Mouse (Mus musculus) layer of hippocampus, postnatal 10 days (tissue): Measurements from ENCODE around the gene Tepp. TPM values are rescaled to one million over a fixed set of nuclear protein-coding genes. Genes with fewer than 3 reads are reported as not detected.

ENCODE experiments used
- DNase-seq, 2 experiments: peaks; one replicate each; pipeline ENCODE4 v3.0.0; 2021; ENCODE audit warnings: low spot score in 2 of 2
- total RNA-seq, 2 experiments: library from RNA; stranded (reverse); gene quantifications; 2 replicates each; pipeline ENCODE4 v1.2.3; 2021

The Tepp gene
- total RNA-seq, 2 experiments from 2014 or later: 1.4 to 1.7 TPM

DNA sequence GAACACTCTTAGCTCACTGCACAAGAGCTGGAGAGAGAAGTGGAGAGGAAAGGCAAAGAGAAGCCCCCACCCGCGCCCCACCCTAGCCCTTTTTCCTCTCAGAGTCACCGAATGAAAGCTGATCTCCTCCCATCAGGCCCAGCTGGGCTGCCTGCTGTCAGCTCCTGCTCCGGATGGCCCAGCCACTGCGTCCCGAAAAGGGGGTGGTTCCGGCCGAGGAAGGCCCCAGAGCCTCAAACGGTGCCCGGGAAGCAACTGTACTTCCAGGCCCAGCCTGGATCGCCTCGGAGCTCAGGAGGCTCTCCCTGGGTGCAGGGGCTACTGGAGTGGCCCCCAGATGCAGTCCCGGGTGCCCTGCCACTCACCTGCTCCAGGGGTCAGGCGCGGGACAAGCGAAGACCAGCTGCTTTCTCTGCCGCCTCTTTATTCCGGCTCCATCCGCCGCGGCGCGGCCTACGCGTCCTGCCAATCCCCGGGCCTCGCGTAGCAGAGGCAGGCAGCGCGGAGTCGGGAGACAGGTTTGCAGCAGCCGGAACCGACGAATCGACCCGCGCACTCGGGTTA is 20.9 kb downstream of the Tepp start:
- no peak for DNase-seq

DNA sequence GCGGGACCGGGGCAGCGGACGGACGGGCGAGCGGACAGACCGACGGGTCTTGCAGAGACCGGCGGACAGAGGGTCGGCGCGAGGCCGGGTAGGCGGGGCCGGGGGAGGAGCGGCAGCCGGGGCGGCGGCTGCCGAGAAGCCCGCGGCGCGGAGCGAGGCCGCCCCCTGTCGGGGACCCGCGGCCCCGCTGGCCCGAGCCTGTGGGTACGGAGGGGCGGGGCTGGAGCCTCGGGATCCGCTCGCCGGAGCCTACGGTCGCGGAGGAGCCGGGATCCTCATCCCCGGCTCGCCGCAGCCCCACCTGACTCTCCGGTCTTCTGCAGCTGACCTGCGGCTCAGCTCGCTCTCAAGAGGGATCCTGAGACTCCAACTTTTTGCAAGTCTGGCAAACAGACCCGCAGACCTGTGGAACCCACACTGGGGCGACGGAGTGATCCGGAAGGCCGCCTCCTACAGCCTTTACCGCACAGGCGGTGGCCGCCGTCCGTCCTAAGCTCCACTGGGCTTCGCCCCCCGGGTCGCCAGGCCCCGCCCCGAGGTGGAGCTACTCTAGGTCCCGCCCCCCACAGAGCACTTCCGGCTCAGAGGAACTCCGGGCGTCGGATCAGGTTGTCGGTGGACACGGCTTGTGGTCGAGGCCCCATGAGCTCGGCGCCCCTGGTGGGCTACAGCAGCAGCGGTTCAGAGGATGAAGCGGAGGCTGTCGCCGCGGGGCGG is 21.5 kb downstream of the Tepp start, which contains the start of the genes Zfp319 and Usb1:
TSS of gene Zfp319 (minus strand) at position 231 of the 717 bp plus-strand sequence.
TSS of gene Usb1 (plus strand) at position 565 of the 717 bp plus-strand sequence.
- peak; percentile 95 to 96 for DNase-seq

DNA sequence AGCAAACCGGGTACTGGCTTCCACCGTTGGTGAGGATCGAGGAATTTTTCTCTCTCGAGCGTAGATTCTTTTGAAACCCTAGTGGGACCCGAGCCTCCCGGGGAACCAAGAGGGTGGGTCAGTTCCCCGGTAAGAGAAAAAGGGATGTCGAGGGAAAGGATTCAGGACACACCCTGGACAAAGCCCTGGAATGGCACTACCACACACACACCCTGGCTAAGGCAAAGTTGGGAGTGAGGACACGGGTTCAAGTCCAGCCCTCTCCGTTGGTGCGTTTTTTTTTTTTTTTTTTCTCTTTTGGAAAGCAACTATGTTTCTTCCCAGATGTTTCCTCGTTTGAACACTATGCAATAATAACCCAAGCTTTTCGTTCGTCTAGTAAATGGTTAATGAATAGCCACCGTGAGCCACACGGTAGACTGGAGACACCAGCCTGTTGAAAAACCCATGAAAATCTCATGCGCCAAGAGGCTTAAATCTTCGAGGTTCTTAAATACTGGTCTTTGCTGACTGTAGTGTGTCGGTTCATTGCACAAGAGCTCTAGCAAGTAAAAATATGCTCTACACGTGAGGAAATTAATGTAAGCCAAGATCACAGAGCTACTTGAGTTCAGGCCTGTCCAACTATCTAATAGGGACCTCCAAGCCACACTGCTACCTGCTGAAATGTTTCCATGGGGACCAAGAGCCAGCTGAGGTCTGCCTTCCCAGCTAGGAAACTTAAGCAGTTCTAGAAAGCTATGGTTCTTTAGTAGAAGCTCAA is 22.3 kb downstream of the Tepp start:
- DNase-seq: no peak

DNA sequence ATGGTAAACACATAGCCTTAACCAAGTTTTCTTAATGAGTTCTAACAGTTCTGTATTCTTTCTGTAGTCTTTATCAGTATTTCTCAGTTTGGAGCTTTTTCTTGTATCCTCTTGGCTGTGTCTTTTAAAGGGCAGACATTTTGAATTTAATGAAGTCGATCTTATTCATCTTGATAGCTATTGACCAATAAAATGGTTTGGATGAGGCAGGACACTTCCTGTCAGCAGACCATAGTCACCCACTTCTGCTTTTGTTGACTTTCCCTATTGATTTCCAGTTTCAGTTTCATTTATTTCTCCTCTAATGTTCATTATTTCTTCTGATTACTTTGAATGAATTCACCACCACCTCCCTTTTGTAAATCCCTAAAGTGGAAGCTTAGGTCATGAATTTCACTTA is 25.3 kb downstream of the Tepp start:
- no peak for DNase-seq

DNA sequence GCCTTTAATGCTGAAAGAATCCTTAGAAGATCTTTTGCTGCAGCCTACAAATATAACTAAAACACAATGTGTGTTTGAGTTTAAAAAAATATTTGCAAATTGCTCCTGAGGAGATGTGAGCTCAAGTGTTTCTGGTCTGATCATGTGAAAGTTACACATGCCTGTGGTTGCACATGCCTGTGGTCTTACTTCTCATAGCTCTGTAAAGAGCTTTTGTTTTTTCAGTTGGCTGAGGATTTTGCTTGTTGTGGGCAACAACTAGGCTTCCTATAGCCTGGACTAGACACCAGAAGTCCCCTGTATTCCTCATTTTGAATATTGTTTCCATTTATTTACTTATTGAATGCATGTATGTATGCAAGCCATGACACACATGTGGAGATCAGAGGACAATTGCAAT is 26.0 kb downstream of the Tepp start:
- no peak for DNase-seq

DNA sequence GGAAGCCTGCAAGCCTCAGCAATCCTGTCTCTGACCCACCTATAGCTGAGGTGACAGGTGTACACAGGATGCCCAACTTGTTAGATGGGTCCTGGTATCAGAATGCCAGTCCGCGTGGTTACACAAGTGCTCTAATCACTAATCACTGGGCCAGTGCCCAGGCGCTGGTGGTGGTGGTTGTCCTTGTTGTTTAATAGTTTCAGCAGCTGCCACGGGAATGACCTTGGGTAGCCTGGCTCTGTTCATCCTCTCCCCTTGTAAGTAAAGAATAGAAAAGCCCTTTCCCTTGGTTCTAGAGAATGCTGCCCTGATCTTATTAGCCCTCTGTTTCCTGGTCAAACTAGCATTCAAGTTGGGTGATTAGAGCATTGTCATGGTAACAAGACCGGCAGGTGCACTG is 31.4 kb downstream of the Tepp start:
- no peak for DNase-seq

DNA sequence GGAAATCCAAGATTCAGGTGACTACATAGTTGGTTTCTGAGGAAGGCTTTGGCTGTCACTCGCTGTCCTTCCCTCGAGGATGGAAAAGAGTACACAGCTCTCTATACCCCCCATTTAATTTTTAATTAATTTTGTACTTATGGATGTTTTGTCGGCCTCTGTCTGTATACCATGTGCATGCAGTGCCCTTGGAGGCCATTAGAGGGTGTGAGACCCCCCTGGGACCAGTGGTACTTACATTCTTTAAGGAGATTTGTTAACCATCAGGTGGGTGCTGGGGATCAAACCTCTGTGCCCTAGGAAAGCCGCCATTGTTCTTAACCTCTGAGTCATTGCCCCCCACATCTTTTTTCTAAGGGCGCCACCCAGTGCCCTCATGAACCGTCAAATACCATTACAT is 34.3 kb downstream of the Tepp start:
- no peak for DNase-seq

DNA sequence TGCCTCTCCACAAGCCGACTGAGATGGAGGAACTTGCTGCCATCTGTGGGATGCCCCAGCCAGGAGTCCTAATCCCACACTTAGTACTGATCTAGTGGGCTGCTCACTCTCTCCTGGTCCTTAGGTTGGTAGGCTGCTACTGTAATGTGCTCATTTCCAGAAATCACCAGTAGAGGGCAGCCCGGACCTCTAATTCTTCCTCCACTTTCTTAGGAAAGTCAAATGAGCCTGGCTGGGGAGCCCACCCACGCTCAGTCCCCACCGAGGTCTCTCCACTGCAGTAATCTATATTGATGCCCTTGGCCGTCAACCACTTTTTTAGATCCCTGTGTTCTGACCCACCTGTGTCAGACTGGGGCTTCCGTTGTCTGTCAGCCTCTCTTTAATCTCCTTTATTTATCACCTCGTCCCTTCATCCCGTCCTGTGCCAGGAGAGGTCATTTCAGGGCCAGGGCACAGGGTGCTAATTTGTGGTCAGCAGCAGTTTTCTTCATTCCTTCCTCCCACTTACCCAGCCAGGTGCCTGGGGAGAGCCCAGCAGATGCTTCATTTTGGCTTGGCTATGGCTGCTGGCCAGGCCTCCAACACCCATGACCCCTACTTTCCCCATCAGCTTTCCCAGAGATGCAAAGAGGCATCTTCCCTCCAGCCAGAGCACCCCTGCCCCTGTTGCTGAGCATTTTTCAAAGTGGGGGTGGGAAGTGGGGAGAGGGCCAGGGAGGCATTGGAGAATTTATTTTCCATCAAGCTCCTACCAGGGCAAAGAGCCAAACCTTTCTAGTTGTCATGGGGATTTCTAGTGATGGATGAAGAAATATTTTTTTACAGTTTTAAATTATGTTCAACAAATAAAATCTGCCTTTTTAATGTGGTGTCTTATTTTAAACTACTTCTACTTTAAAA is 36.5 kb downstream of the Tepp start:
- peak; percentile 90 to 92 for DNase-seq

DNA sequence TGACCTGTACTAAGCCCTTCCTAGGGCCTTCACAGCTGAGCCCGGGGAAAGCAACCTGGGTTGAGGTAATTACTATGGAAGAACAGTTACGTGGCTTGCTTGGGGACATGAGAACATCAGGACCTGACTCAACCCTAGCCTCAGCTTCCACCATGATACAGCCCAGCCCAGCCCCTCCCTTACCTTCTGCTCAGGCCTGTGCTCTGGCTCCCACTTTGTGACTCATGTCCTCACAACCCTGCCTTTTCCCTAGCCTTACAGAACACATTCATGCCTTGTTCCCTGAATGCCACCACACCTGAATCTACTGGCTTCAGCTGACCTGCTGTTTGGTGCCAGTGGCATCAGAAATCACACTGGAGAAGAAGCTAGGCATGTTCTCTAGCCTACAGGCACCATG is 38.0 kb downstream of the Tepp start:
- DNase-seq: no peak

DNA sequence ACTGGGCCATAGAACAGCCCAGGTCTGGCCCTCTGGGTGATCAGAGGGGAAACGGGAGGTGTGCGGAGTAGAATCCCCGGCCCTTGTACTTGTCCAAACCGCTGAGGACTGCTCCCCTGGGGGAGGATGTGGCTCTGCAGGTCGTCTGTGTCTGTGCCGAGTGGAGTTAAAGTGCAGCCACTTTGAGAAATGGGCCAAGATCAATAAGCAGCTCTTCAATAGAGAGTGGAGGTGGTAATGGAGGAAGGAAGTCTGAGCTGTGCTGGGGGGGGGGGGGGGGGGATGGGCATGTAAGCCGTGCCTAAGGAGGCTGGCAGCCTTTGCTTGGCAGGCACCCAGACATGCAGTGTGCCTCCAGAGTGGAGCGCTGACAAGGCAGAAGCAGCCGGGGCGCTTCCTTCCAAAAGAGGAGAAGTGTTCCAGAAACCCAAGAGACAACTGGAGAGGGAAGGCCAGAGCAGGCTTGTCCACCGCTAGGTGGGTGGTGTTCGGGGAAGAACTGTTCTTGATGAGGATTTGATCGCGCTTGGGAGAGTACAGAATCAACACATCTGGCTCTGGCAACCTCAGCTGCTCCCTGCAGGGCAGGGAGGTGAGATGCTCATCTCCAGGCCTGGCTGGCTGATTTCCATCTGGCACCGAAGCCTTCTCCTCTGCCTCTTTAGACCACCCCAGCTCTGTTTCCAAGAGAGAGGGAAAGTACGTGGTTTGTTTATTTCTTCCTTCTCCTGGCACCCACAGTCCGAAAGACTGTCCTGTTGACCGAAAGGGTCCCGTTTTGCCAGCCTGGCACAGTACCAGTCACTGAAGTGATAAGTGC is 38.7 kb downstream of the Tepp start:
- peak; percentile 73 to 79 for DNase-seq

DNA sequence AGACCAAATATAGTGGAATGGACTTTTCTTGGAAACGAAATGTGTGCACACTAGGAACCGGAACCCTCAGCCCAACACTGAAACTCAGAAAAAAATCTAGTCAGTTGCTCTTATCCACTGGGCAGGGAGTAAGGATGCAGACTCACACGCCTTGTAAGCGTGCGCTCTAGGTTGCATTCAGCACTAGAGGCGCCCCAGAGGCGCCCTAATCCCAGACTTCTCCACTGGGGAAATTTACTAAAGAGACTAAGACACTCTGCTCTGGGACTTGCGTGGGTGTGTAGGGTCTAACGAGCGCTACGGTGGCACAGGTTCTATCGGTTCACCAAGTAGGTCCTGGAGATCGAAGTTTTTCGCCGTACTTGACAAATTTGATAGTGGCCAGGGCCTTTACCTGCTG is 41.1 kb downstream of the Tepp start:
- no peak for DNase-seq

DNA sequence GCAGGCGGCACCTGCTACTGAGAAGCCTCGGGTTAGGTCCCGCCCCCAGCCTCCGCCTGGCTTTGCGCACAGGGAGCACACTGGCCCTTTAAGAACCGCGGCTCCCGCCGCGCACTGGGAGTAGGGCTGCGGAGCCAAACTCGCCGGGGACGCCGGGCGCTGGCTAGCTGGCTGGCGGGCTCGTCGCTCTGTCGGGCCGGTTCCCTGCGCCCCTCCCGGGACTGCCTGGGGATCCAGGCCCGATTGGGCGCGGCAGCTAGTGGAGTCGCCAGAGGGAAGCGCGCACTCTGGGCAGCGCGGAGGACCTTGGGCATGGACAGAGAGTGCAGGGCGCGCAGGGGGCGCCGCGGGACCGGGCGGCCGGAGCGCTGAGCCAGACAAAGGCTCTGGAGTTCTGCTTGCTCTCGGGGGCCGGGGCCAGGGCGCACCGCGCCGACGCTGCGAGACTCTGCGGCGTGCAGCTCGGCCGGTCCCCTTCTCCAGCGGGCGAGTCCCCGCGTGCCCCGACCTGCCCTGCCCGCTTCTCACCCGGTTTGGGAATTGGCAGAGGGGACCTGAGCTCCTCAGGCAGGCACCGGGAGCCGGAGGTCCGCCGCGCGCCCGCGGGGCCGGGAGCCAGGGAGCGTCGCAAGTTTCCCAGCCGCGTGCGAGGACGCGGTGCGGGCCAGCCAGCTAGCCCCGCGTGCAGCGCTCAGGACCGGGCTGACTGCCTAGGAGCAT is 41.9 kb downstream of the Tepp start, which contains the start of gene Mmp15:
TSS of gene Mmp15 (plus strand) at position 118 of the 720 bp plus-strand sequence.
- peak; percentile 68 to 81 for DNase-seq

DNA sequence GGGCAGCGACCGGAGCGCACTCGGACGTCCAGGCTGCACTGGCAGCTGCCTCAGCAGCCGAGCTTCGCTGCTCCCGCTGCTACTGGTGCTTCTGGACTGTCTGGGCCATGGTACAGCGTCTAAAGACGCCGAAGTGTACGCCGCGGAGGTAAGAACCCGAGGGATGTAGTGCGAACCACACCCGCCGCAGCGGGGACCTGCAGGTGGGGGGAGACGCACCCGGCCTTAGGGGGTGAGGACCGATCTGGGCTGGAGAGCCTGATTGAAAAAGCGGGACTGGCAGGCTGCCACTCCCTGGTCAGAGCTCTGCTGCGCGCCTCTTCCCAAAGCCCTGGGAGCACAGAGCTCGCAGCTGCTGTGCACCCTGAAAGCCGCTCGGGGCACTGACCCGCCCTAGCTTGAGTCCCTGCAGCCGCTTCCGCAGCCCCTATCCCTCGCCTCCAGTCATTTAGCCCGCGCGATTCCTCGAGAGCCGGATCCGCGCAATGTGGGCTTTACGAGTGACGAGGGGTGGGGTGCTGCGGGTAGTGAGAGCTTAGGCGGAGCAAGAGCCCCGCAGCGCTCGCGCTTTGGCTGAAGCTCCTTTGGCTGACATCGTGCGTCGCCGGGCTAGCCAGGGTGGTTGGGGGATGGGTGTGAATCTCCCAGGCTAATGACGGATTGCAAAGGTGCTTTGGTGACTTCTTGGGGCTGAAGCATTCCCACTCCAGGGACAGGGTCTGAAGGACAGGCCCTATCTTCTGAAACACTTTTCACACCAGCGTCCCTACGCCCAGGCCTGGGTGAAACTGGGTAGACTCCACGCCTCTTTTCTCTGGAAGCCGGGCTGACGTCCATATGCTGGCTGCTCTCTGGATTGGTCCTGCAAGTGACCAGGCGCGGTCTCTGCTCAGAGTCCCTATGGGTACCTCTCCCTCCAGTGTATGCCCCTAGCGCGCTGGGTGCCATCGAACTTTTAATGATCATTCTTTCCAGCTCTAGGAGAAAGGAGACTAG is 42.8 kb downstream of the Tepp start:
- peak; percentile 49 to 63 for DNase-seq

DNA sequence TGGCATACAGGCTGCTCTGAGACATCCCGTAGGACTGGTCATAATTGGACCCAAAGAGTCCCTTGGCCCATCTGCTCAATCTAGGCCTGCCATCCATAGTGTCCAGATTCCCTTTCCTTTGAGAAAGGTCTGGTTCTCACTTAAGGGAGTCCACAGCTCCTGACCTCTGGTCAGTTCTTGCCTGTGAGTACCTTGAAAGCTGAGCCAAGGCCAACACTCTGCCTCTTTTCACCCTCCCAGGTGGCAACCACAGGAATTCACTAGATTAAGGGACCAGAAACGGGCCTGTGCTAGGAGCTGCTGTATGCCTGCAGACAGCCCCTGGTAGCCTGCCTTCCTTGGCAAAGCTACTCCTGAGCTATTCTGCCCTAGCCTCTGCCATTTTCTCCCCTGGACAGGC is 44.2 kb downstream of the Tepp start:
- no peak for DNase-seq

DNA sequence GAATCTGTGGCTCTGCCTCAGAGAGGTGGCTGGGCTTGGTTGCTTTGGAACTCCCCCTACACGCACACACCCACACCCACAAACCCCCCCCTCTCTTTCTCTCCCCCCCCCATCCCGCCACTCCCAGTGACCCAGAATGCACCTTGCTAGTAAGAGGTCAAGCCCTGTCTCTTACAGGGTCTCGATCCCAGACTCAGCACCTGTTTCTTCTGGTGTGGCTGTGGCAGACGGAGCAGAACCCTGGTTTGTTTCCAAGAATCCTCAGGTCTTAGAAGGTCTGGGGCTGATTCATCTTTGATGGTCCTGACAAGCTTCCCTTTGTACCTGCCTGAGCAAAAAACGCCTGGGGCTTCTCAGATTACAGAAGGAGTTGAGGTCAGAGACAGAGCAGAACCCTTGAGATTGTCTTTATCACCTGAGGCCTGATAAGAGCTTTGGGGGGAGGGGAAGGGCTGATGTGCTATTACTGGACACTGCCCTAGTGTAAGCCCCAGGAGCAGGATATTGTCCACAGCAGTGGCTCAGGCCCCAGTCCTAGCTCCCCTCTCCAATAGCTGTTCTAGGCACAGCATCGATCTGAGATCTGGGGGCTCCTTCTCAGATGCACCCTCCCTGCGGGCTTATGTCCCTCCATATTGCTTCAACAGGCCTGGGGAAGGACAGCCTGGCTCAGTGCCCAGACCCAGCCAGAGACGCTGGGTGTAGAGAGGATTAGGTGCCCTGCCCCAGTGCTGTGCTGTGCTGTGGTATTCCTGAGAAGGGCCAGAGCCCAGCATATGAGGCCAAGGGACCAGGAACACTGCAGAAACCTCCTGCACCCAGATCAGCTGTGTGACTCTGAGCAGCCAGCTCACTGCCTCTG is 48.4 kb downstream of the Tepp start:
- DNase-seq: no peak

DNA sequence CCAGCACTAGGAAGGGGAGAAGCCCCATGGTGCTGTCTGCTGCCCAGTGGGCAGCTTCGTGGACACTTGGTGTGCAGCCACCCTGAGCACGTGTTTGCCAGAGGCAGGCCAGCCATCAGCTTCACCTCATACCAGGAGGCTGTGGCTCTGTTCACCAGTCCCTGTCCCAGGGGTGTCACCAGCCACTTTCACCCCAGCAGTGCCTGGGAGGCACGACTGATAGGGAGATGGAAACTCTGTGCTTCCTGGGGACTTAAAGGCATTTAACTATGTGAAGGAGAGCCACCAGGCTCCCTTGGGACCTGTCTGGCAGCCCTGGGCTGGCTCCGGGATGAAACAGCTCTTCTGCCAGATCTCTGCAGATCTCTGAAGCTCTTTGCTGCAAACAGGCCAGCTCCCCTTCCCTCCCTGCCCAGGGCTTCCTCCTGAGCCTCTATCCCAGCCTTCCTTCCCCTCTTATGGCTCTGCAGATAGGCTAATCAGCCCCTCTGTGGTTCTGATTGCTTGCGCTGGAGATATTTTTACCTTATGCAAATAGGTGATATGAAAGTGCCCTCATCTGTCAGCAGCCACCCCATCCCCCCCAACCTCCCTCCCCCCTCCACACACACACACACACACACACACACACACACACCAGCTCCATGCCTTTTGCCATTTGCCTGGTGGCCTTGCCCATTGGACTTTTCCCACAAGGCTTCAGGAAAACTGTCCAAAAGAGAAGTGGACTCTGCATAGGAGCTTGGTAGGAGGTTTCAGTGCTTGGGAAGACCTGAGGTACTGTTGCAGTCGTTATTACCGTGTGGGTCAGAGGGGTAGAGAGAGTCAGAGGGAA is 50.0 kb downstream of the Tepp start:
- no peak for DNase-seq

DNA sequence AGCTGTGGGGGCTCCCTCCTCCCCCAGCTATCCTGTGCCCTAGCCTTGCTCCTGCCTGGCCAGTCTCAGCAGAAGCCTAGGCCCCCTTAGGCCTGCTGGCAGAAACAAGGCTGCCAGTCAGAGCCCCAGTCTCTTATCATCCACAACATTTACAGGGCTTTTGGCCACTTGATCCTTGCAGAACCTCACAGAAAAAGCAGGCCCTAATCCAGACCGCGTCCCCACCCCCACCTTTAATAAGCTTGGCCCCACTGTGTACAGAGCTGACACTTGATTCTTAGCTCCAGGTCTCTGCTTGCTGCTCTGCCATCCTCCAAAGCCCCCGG is 50.6 kb downstream of the Tepp start:
- no peak for DNase-seq
